Mouse (Mus musculus): Measurements from ENCODE around the gene Zdhhc21.

The Zdhhc21 gene

DNA sequence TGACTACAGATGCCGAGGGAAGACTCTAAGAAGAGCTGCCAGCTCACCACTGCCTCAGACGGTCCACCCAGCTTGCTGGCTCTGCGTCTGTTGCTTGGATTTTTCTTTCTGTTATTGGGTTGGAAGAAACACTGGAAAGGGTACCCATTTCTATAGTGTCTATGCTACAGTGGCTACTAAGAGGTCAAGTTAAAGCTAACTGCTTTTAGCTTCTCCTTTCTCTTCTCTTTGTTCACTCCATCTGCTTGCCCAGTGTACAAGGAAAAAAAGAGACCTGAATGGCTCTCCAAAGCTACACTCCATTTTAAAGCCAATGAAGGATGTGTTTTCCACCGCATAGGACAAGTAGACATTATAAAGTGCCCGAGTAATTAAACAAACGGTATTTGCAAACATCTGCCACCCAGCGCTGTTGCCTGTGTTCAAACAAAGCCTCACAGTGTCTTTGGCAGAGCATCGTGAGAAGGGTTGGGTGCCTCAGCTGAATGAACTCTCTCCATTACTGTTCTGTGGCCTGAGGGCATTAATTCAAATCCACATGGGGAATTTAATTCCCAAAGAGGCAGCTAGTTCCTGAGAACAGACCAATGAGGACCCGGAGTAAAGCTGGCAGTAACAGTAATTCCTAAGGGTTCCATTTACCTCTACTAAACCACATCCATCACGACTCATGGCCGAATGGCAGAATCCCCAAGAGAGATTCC, 94.1 kb downstream of the Zdhhc21 start:
- no peak for ATAC-seq (ENCODE audit: low TSS enrichment)

DNA sequence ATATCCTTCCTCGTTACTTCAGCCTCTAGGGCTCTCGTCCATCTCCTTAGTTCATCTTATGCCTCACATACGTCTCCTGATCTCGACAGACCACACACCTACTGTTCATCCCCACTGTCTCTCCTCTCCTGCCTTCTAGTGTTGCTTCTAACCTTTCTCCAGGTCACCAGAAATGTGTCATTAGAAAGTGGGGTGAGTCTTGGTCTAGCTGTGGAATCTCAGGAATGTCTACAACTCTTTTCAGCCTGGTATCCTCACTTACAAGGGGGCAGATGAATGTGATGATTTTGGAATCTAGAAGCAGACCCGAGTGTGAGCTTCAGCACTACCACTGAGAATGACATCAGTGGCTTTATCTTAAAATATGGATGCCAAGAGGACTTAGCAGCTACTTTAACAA, 96.2 kb downstream of the Zdhhc21 start:
- ATAC-seq (ENCODE audit: low TSS enrichment), result no peak

DNA sequence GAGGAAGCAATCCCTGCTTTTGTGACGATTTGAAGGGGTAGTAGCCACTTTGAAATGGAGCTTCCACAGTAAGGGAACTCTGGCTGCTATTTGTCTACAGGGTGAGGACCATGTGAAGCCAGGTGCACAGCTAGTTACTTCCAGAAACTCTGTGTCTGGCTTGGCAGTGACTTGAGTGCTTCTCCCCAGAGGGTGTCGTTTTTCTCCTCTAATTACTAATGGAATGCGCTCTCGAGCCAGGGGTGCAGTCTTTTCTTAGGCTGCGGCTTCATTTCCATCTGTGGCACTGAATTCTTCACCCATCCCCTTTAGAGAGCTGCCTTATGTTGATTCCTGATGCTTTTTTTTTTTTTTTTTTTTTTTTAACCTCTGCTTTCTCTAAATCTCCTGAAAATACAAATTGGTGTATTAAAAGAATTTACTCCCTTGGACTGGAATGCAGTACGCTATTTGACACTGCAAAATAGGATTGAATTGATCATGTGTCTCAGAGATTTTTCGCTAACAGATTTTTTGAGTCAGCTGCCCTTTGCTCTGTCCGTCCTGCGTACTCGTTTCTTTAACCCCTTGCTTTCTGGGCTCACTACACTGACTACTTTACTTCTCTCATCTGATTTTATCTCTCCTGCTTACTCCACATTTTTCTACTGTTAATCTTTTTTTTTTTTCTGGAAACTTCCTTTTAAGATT, 97.2 kb downstream of the Zdhhc21 start:
- ATAC-seq (ENCODE audit: low TSS enrichment), result no peak

DNA sequence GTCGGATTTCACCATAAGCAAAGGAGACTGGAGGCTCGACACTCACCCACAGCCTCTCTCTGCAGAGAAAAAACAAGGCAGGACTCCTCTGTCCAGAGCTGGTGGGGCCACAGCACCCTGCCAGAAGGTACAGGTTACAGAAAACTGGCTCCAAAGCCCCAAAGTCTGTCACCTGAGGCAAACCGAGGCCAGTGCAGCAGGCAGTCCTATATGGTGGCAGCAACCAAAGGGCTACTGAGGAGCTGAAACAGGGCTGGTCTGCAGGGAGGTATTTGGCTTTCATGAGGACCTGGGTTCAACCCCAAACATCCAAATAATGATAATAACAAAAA, 103.5 kb downstream of the Zdhhc21 start:
- no peak for ATAC-seq (ENCODE audit: low TSS enrichment)

DNA sequence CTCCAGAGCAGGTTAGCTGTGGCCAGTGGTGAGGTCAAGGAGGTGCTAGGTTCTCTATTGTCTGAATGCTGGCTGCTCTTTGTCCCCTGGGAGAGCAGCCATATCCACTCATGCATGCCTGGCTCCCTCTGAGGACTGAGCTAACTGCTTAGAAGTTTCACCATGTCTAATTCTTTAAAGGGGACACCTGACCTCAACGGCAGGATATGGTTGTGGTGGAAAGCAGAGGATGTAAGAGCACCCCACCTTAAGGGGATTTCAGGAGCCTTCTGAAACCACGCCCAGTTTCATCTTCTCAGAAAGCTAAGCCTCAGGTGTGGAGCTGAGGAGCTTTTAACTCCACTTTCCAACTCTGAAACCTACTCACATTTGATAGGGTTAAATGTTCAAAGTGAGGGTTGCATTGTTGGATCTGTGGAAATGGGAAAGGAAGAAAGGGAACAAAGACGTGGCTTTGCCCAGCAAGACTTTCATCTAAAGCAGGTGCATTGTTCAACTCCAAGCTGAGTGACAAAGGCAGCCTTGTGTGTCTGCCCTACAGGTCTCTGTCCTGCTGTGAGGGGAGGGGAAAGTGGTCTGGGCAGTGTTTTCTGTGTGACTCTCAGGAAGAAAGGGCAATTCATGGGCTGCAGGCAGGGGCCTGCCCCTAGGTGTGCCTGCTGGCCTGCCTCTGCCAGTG, 104.0 kb downstream of the Zdhhc21 start:
- ATAC-seq (ENCODE audit: low TSS enrichment), result no peak

Measured in frontal cortex, adult (tissue).